Mouse (Mus musculus): Measurements from ENCODE around the gene Syndig1. TPM values are rescaled to one million over a fixed set of nuclear protein-coding genes. Genes with fewer than 3 reads are reported as not detected.

Gene Syndig1
- polyA plus RNA-seq, 1 experiment from 2014 or later, result 2.1 TPM

- DNase-seq (ENCODE audit: low spot score), result no peak
- Histone ChIP-seq H3K4me3 (no peak overlapping the region), H3K27ac (no peak overlapping the region), H3K27me3 (ENCODE audit: low read depth, poor library complexity, severe bottlenecking) (no peaks in the 10 kb centered on the region), H3K9me3 (replicated peaks) (no peaks in the 10 kb centered on the region), H3K4me1 (peaks cover 13% of the 10 kb centered on the region; the same call in 1 of the 2 replicates), H3K36me3 (no peaks in the 10 kb centered on the region)
- WGBS, result 84% methylated on average over 2 of the region's 2 CpGs
Observed at GRCm38 (mm10) chr2:150000564-150000963, 171.6 kb downstream of the Syndig1 start.

GRCm38 (mm10) chr2:150003499-150003898 is 174.5 kb downstream of the Syndig1 start:
- DNase-seq (ENCODE audit: low spot score), result no peak
- no peak overlapping the region for H3K27ac ChIP-seq
- no peak overlapping the region for H3K4me3 ChIP-seq
- 0 out of 2 replicates have a peak, but pooled peaks cover 2% of the 10 kb centered on the region for H3K4me1 ChIP-seq
- no peaks in the 10 kb centered on the region for H3K27me3 ChIP-seq (ENCODE audit: low read depth, poor library complexity, severe bottlenecking)
- no peaks in the 10 kb centered on the region for H3K36me3 ChIP-seq
- WGBS, result 91% methylated on average over 3 of the region's 3 CpGs
- H3K9me3 ChIP-seq (replicated peaks), result no peaks in the 10 kb centered on the region

GRCm38 (mm10) chr2:150012787-150013346 is 183.9 kb downstream of the Syndig1 start:
- H3K9me3 ChIP-seq (replicated peaks), result no peaks in the 10 kb centered on the region
- no peak for DNase-seq (ENCODE audit: low spot score)
- no peak overlapping the region for H3K27ac ChIP-seq
- 89% methylated on average over 6 of the region's 6 CpGs for WGBS
- no peaks in the 10 kb centered on the region for H3K36me3 ChIP-seq
- no peaks in the 10 kb centered on the region for H3K27me3 ChIP-seq (ENCODE audit: low read depth, poor library complexity, severe bottlenecking)
- no peaks in the 10 kb centered on the region for H3K4me1 ChIP-seq
- no peak overlapping the region for H3K4me3 ChIP-seq

- Histone ChIP-seq H3K4me3 (no peak overlapping the region), H3K27me3 (ENCODE audit: low read depth, poor library complexity, severe bottlenecking) (no peaks in the 10 kb centered on the region), H3K9me3 (replicated peaks) (no peaks in the 10 kb centered on the region), H3K36me3 (no peaks in the 10 kb centered on the region), H3K27ac (no peak overlapping the region), H3K4me1 (no peaks in the 10 kb centered on the region)
- no peak for DNase-seq (ENCODE audit: low spot score)
- whole genome bisulfite sequencing, result 84% methylated on average over 4 of the region's 4 CpGs
Observed at GRCm38 (mm10) chr2:150013785-150014184, 184.8 kb downstream of the Syndig1 start.

GRCm38 (mm10) chr2:150016303-150016702 is 187.3 kb downstream of the Syndig1 start:
- H3K4me3 ChIP-seq, result no peak overlapping the region

GRCm38 (mm10) chr2:150020706-150021105 is 191.7 kb downstream of the Syndig1 start:
- Histone ChIP-seq H3K9me3 (replicated peaks) (no peaks in the 10 kb centered on the region), H3K27me3 (ENCODE audit: low read depth, poor library complexity, severe bottlenecking) (no peaks in the 10 kb centered on the region), H3K36me3 (no peaks in the 10 kb centered on the region), H3K4me3 (no peak overlapping the region), H3K4me1 (no peaks in the 10 kb centered on the region), H3K27ac (no peak overlapping the region)
- 80% methylated on average over 2 of the region's 2 CpGs for WGBS
- DNase-seq (ENCODE audit: low spot score), result no peak

More at GRCm38 (mm10) chr2:150016303-150016702, 187.3 kb downstream of the Syndig1 start:
- WGBS, result 89% methylated on average over 5 of the region's 5 CpGs
- Histone ChIP-seq H3K36me3 (no peaks in the 10 kb centered on the region), H3K4me1 (no peaks in the 10 kb centered on the region), H3K9me3 (replicated peaks) (no peaks in the 10 kb centered on the region), H3K27ac (no peak overlapping the region), H3K27me3 (ENCODE audit: low read depth, poor library complexity, severe bottlenecking) (no peaks in the 10 kb centered on the region)
- no peak for DNase-seq (ENCODE audit: low spot score)

GRCm38 (mm10) chr2:150023873-150024339 is 194.9 kb downstream of the Syndig1 start:
- DNase-seq (ENCODE audit: low spot score), result peak; percentile 15
- 31% methylated on average over 2 of the region's 2 CpGs for WGBS
- no peaks in the 10 kb centered on the region for H3K27me3 ChIP-seq (ENCODE audit: low read depth, poor library complexity, severe bottlenecking)

GRCm38 (mm10) chr2:150043531-150043930 is 214.5 kb downstream of the Syndig1 start:
- 93% methylated on average over 7 of the region's 7 CpGs for WGBS
- Histone ChIP-seq H3K27ac (no peak overlapping the region), H3K4me3 (no peak overlapping the region), H3K4me1 (no peaks in the 10 kb centered on the region), H3K27me3 (ENCODE audit: low read depth, poor library complexity, severe bottlenecking) (no peaks in the 10 kb centered on the region), H3K9me3 (replicated peaks) (no peaks in the 10 kb centered on the region), H3K36me3 (no peaks in the 10 kb centered on the region)
- DNase-seq (ENCODE audit: low spot score), result no peak

More at GRCm38 (mm10) chr2:150023873-150024339, 194.9 kb downstream of the Syndig1 start:
- Histone ChIP-seq H3K36me3 (no peaks in the 10 kb centered on the region), H3K9me3 (replicated peaks) (no peaks in the 10 kb centered on the region), H3K4me1 (no peaks in the 10 kb centered on the region), H3K27ac (no peak overlapping the region), H3K4me3 (no peak overlapping the region)

Other genes with a start within 250 kb of the Syndig1 start
- 0.30 TPM in 1 of 2 replicates, not detected in the other for gene C530025M09Rik, start 2.0 kb downstream of the Syndig1 start, polyA plus RNA-seq (2016; fragmentation: Nextera tagmentation; extraction: Ambion mirVana)

Data from limb, embryonic 10.5 days (tissue).